Mouse (Mus musculus): Measurements from ENCODE around the gene Myo1f. TPM values are rescaled to one million over a fixed set of nuclear protein-coding genes. Genes with fewer than 3 reads are reported as not detected.

Gene Myo1f
- polyA plus RNA-seq, 1 experiment from 2014 or later = 1.6 TPM

DNA sequence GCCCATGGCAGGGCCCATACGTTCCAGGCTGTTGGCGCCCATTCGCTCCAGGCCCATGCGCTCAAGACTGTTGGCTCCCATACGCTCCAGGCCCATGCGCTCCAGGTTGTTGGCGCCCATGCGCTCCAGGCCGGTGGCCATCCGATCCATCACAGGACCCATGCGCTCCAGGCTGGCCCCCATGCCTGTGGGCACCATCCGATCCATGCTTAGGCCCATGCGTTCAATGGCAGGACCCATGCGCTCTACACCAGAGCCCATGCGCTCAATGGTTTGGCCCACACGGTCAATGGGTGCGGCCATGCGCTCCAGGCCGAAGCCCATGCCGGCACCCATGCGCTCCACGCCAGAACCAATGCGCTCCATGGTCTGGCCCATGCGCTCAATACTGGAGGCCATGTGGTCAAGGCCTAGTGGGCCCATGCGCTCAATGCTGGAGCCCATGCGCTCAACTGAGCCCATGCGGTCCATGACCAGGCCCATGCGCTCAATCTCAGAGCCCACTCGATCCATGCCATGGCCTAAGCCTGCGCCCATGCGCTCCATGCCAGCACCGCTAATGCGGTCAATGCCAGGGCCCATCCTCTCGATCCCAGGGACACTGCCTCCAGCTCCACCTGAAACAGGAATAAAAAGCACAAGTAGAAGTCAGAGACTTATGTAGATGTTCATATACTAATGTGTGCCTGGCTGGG, 94.4 kb downstream of the Myo1f start:
- Histone ChIP-seq H3K27ac (ENCODE audit: low read depth, low read length) (no peak overlapping the region), H3K9me3 (ENCODE audit: control insufficient read depth, low read length) (no peaks in the 10 kb centered on the region), H3K27me3 (ENCODE audit: control insufficient read depth, insufficient read depth, low read length) (no peaks in the 10 kb centered on the region), H3K36me3 (ENCODE audit: control insufficient read depth, insufficient read depth, low read length) (peaks cover 22% of the 10 kb centered on the region), H3K4me3 (ENCODE audit: low read depth, low read length) (no peak overlapping the region), H3K4me2 (replicated peaks; ENCODE audit: low read depth, low read length) (no peak overlapping the region), H3K9ac (ENCODE audit: low read depth, low read length) (no peak overlapping the region), H3K4me1 (replicated peaks; ENCODE audit: control insufficient read depth, insufficient read depth, low read length) (no peaks in the 10 kb centered on the region)
- DNase-seq (ENCODE audit: low spot score) (no peak), ATAC-seq (ENCODE audit: low FRiP score) (0 out of 2 replicates have a peak, but pooled peaks have one; percentile 51)
- 99% methylated on average over 34 of the region's 34 CpGs for WGBS

Other genes with a start within 250 kb of the Myo1f start
- gene Zfp81, start 196.8 kb upstream of the Myo1f start, polyA plus RNA-seq (2014; fragmentation: Nextera tagmentation; extraction: Ambion mirVana) = 15.6 and 18.5 TPM in 2 replicates
- gene Zfp101, start 161.1 kb upstream of the Myo1f start, polyA plus RNA-seq (2014; fragmentation: Nextera tagmentation; extraction: Ambion mirVana) = 21.6 and 23.7 TPM in 2 replicates
- not detected in 2 replicates for gene Actl9, start 122.8 kb upstream of the Myo1f start, polyA plus RNA-seq (2014; fragmentation: Nextera tagmentation; extraction: Ambion mirVana)
- 29.2 and 36.6 TPM in 2 replicates for gene Adamts10, start 31.5 kb upstream of the Myo1f start, polyA plus RNA-seq (2014; fragmentation: Nextera tagmentation; extraction: Ambion mirVana)
- gene Zfp414, start 73.4 kb downstream of the Myo1f start, polyA plus RNA-seq (2014; fragmentation: Nextera tagmentation; extraction: Ambion mirVana) = 66.0 and 67.1 TPM in 2 replicates
- 0.46 and 0.71 TPM in 2 replicates for gene Pram1, start 82.3 kb downstream of the Myo1f start, polyA plus RNA-seq (2014; fragmentation: Nextera tagmentation; extraction: Ambion mirVana)
- 506 and 558 TPM in 2 replicates for gene Hnrnpm, start 131.2 kb downstream of the Myo1f start, polyA plus RNA-seq (2014; fragmentation: Nextera tagmentation; extraction: Ambion mirVana)
- gene March2, start 163.0 kb downstream of the Myo1f start, polyA plus RNA-seq (2014; fragmentation: Nextera tagmentation; extraction: Ambion mirVana) = 40.2 and 45.4 TPM in 2 replicates
- 334 and 359 TPM in 2 replicates for gene Rab11b, start 204.8 kb downstream of the Myo1f start, polyA plus RNA-seq (2014; fragmentation: Nextera tagmentation; extraction: Ambion mirVana)
- 22.0 and 22.5 TPM in 2 replicates for gene Angptl4, start 226.1 kb downstream of the Myo1f start, polyA plus RNA-seq (2014; fragmentation: Nextera tagmentation; extraction: Ambion mirVana)